Mouse (Mus musculus) layer of hippocampus, adult 8-10 months (tissue): ENCODE measurements at regions not wholly inside any gene's neighbourhood (a gene's known extent, or its start where the extent isn't known, plus 50 kb on each side); places are given as distances from the start of the nearest gene placed in this dataset.
A peak's percentile ranks its signal among the peaks of the same experiment; 100 is the strongest.

Experiments used
- DNase-seq, 2 experiments: peaks; one replicate each; pipeline ENCODE4 v3.0.0; 2022; ENCODE audit warnings: low spot score in 2 of 2

GRCm38 (mm10) chr3:37976566-37976965 is 252.3 kb upstream of the Gm5148 start:
- DNase-seq: peak in 1 of 2 experiments; percentile 7

GRCm38 (mm10) chr3:37975194-37975756 is 251.0 kb upstream of the Gm5148 start:
- no peak for DNase-seq

GRCm38 (mm10) chr3:37972931-37973330 is 248.6 kb upstream of the Gm5148 start:
- no peak for DNase-seq

- no peak for DNase-seq
Observed at GRCm38 (mm10) chr3:37971240-37971639, 246.9 kb upstream of the Gm5148 start.

GRCm38 (mm10) chr3:37968654-37969053 is 244.4 kb upstream of the Gm5148 start:
- no peak for DNase-seq

GRCm38 (mm10) chr3:37965221-37965620 is 240.9 kb upstream of the Gm5148 start:
- DNase-seq: no peak

- DNase-seq: no peak
Observed at GRCm38 (mm10) chr3:37964083-37964482, 239.8 kb upstream of the Gm5148 start.

- no peak for DNase-seq
Observed at GRCm38 (mm10) chr3:37962811-37963210, 238.5 kb upstream of the Gm5148 start.

GRCm38 (mm10) chr3:37962043-37962810 is 237.9 kb upstream of the Gm5148 start:
- DNase-seq: no peak

GRCm38 (mm10) chr3:37958361-37958978 is 234.2 kb upstream of the Gm5148 start:
- no peak for DNase-seq

GRCm38 (mm10) chr3:37956543-37956942 is 232.3 kb upstream of the Gm5148 start:
- DNase-seq: no peak

- DNase-seq: peak in 1 of 2 experiments; percentile 28
Observed at GRCm38 (mm10) chr3:37952891-37953290, 228.6 kb upstream of the Gm5148 start.

- DNase-seq: no peak
Observed at GRCm38 (mm10) chr3:37952251-37952650, 228.0 kb upstream of the Gm5148 start.

- no peak for DNase-seq
Observed at GRCm38 (mm10) chr3:37943661-37944060, 219.4 kb upstream of the Gm5148 start.

GRCm38 (mm10) chr3:37940016-37940415 is 215.7 kb upstream of the Gm5148 start:
- DNase-seq: no peak

GRCm38 (mm10) chr3:37938870-37939269 is 214.6 kb upstream of the Gm5148 start:
- DNase-seq: no peak

- no peak for DNase-seq
Observed at GRCm38 (mm10) chr3:37938284-37938596, 213.9 kb upstream of the Gm5148 start.

GRCm38 (mm10) chr3:37937381-37938283 is 213.3 kb upstream of the Gm5148 start:
- no peak for DNase-seq

GRCm38 (mm10) chr3:37936251-37936931 is 212.1 kb upstream of the Gm5148 start:
- no peak for DNase-seq

GRCm38 (mm10) chr3:37934905-37935708 is 210.8 kb upstream of the Gm5148 start:
- DNase-seq: no peak
